Mouse (Mus musculus): ENCODE measurements around the gene Cped1.

GRCm38 (mm10) chr6:22157461-22157860 lies 171.7 kb downstream of the Cped1 start:
- TF ChIP-seq CTCF (IDR thresholded peaks at IDR 0.05; ENCODE audit: control insufficient read depth, insufficient read depth, insufficient replicate concordance, low read depth, low read length) (no peak), POLR2A (IDR thresholded peaks at IDR 0.05; ENCODE audit: control insufficient read depth, low read depth, low read length) (no peak)
